Mouse (Mus musculus) midbrain, embryonic 16.5 days (tissue): Measurements from ENCODE around the gene N4bp1. TPM values are rescaled to one million over a fixed set of nuclear protein-coding genes. Genes with fewer than 3 reads are reported as not detected.
A peak's percentile ranks its signal among the peaks of the same experiment; 100 is the strongest.

ENCODE experiments used
- ATAC-seq: fragments of 200-750 bp; cut with Nextera tagmentation; 2 replicates; pipeline ENCODE4 v1.8.0; 2017; ENCODE audit warnings: moderate TSS enrichment
- H3K27ac ChIP-seq: fragments of 300-500 bp; sonication (generic); 2 replicates; pipeline ENCODE4 v1.5.1; 2014; ENCODE audit warnings: mild to moderate bottlenecking, low read length, mixed read lengths
- H3K27me3 ChIP-seq: fragments of 300-500 bp; sonication (generic); 2 replicates; pipeline ENCODE4 v1.6.1; 2014; ENCODE audit warnings: low read depth, low read length, mixed read lengths; ENCODE audit not compliant: control insufficient read depth, insufficient read depth
- H3K36me3 ChIP-seq: fragments of 300-500 bp; sonication (generic); 2 replicates; pipeline ENCODE4 v1.6.1; 2014; ENCODE audit warnings: mild to moderate bottlenecking, low read length, moderate library complexity, mixed read lengths; ENCODE audit not compliant: control insufficient read depth, insufficient read depth
- H3K4me1 ChIP-seq: fragments of 300-500 bp; sonication (generic); 2 replicates; pipeline ENCODE4 v1.6.1; 2014; ENCODE audit warnings: mild to moderate bottlenecking, low read length, mixed read lengths; ENCODE audit not compliant: control insufficient read depth, insufficient read depth
- H3K4me2 ChIP-seq: fragments of 300-500 bp; sonication (generic); 2 replicates; pipeline ENCODE4 v1.6.1; 2014; ENCODE audit warnings: mild to moderate bottlenecking, low read length, mixed read lengths
- H3K4me3 ChIP-seq: fragments of 300-500 bp; sonication (generic); 2 replicates; pipeline ENCODE4 v1.5.1; 2014; ENCODE audit warnings: low read depth, mild to moderate bottlenecking, low read length, moderate library complexity, mixed read lengths
- H3K9ac ChIP-seq: fragments of 300-500 bp; sonication (generic); 2 replicates; pipeline ENCODE4 v1.6.1; 2014; ENCODE audit warnings: low read depth, low read length, mixed read lengths
- H3K9me3 ChIP-seq: fragments of 300-500 bp; sonication (generic); replicated peaks from 2 replicates; pipeline ENCODE4 v1.6.1; 2014; ENCODE audit warnings: mild to moderate bottlenecking, low read length, mixed read lengths; ENCODE audit not compliant: control insufficient read depth, poor library complexity, severe bottlenecking
- WGBS: fragments of 180-500 bp; shearing (Covaris S2); extraction: QIAGEN DNeasy Blood & Tissue Kit; methylation state at CpG from one replicate; pipeline ENCODE4 v1.1.7; 2014; 5-methylcytosine and 5-hydroxymethylcytosine counted together
- polyA plus RNA-seq: library from polyadenylated mRNA; unstranded; fragments of >200 nt; fragmentation: Nextera tagmentation; extraction: Ambion mirVana; gene quantifications from 2 replicates; pipeline ENCODE4 v1.2.1, GENCODE M21; 2015

N4bp1 gene
- polyA plus RNA-seq: 9.2 and 11.4 TPM in 2 replicates

GRCm38 (mm10) chr8:86884489-86885463 lies at the start of gene N4bp1:
Gene N4bp1, minus strand, starts transcription at chr8:86885258.
- under 1% methylated on average over 109 of the region's 119 CpGs for WGBS
- H3K9me3 ChIP-seq: no peaks in the 10 kb centered on the region
- H3K27me3 ChIP-seq: no peaks in the 10 kb centered on the region; the same call in 1 of the 2 replicates
- H3K4me2 ChIP-seq: peak within 1 kb of the TSS; percentile 96
- peak; percentile 97 for ATAC-seq
- H3K9ac ChIP-seq: peak within 1 kb of the TSS; percentile 95
- H3K4me3 ChIP-seq: peak within 1 kb of the TSS; percentile 95
- peak within 1 kb of the TSS; percentile 94 for H3K27ac ChIP-seq
- H3K4me1 ChIP-seq: peaks cover 23% of the 10 kb centered on the region
- no peaks in the 10 kb centered on the region for H3K36me3 ChIP-seq

- no peaks in the 10 kb centered on the region for H3K9me3 ChIP-seq
- whole genome bisulfite sequencing: 32% methylated on average over 5 of the region's 5 CpGs
- no peak overlapping the region for H3K4me2 ChIP-seq
- no peak overlapping the region for H3K27ac ChIP-seq
- no peak for ATAC-seq
- H3K4me1 ChIP-seq: peaks cover 2% of the 10 kb centered on the region; the same call in 1 of the 2 replicates
- no peak overlapping the region for H3K4me3 ChIP-seq
- H3K27me3 ChIP-seq: no peaks in the 10 kb centered on the region
- H3K9ac ChIP-seq: no peak overlapping the region
- no peaks in the 10 kb centered on the region for H3K36me3 ChIP-seq
Observed at GRCm38 (mm10) chr8:86934841-86935240, 49.8 kb upstream of the N4bp1 start.

GRCm38 (mm10) chr8:86934393-86934792 lies 49.3 kb upstream of the N4bp1 start:
- H3K4me3 ChIP-seq: no peak overlapping the region
- no peaks in the 10 kb centered on the region for H3K36me3 ChIP-seq
- no peak overlapping the region for H3K27ac ChIP-seq
- H3K4me2 ChIP-seq: peak overlapping the region; percentile 50; the same call in 1 of the 2 replicates
- H3K9ac ChIP-seq: peak overlapping the region; percentile 18; the same call in 1 of the 2 replicates
- no peak for ATAC-seq
- no peaks in the 10 kb centered on the region for H3K27me3 ChIP-seq
- WGBS: 29% methylated on average over 13 of the region's 13 CpGs
- peaks cover 2% of the 10 kb centered on the region; the same call in 1 of the 2 replicates for H3K4me1 ChIP-seq
- H3K9me3 ChIP-seq: no peaks in the 10 kb centered on the region

- Histone ChIP-seq H3K4me1 (peaks cover 2% of the 10 kb centered on the region; the same call in 1 of the 2 replicates), H3K9ac (0 out of 2 replicates have a peak overlapping the region, but pooled peaks have one; percentile 18), H3K27me3 (no peaks in the 10 kb centered on the region), H3K36me3 (no peaks in the 10 kb centered on the region), H3K27ac (no peak overlapping the region), H3K9me3 (no peaks in the 10 kb centered on the region), H3K4me3 (no peak overlapping the region), H3K4me2 (peak overlapping the region; percentile 50)
- WGBS: 10% methylated on average over 9 of the region's 9 CpGs
- peak; percentile 42; the same call in 1 of the 2 replicates for ATAC-seq
Observed at GRCm38 (mm10) chr8:86933898-86934297, 48.8 kb upstream of the N4bp1 start.

GRCm38 (mm10) chr8:86926237-86926636 lies 41.2 kb upstream of the N4bp1 start:
- no peaks in the 10 kb centered on the region for H3K9me3 ChIP-seq
- no peak overlapping the region for H3K27ac ChIP-seq
- H3K4me2 ChIP-seq: no peak overlapping the region
- no peaks in the 10 kb centered on the region for H3K27me3 ChIP-seq
- ATAC-seq: no peak
- H3K4me1 ChIP-seq: no peaks in the 10 kb centered on the region
- H3K9ac ChIP-seq: no peak overlapping the region
- 58% methylated on average over 8 of the region's 8 CpGs for WGBS
- no peak overlapping the region for H3K4me3 ChIP-seq
- H3K36me3 ChIP-seq: no peaks in the 10 kb centered on the region

GRCm38 (mm10) chr8:86923219-86923835 lies 38.3 kb upstream of the N4bp1 start:
- Histone ChIP-seq H3K9me3 (no peaks in the 10 kb centered on the region), H3K4me2 (no peak overlapping the region), H3K9ac (no peak overlapping the region), H3K4me3 (no peak overlapping the region), H3K36me3 (no peaks in the 10 kb centered on the region), H3K4me1 (no peaks in the 10 kb centered on the region), H3K27ac (no peak overlapping the region), H3K27me3 (no peaks in the 10 kb centered on the region)
- WGBS: 86% methylated on average over 5 of the region's 5 CpGs
- ATAC-seq: no peak

GRCm38 (mm10) chr8:86922673-86923072 lies 37.6 kb upstream of the N4bp1 start:
- no peak overlapping the region for H3K9ac ChIP-seq
- no peaks in the 10 kb centered on the region for H3K4me1 ChIP-seq
- H3K36me3 ChIP-seq: no peaks in the 10 kb centered on the region
- no peak for ATAC-seq
- H3K9me3 ChIP-seq: no peaks in the 10 kb centered on the region
- H3K27me3 ChIP-seq: no peaks in the 10 kb centered on the region
- H3K27ac ChIP-seq: no peak overlapping the region
- H3K4me2 ChIP-seq: no peak overlapping the region
- 67% methylated on average over 1 of the region's 1 CpGs for WGBS
- H3K4me3 ChIP-seq: no peak overlapping the region

- H3K4me2 ChIP-seq: no peak overlapping the region
- no peak for ATAC-seq
- WGBS: 84% methylated on average over 5 of the region's 5 CpGs
- no peaks in the 10 kb centered on the region for H3K27me3 ChIP-seq
- H3K9ac ChIP-seq: no peak overlapping the region
- H3K9me3 ChIP-seq: no peaks in the 10 kb centered on the region
- no peaks in the 10 kb centered on the region for H3K36me3 ChIP-seq
- no peak overlapping the region for H3K27ac ChIP-seq
- H3K4me1 ChIP-seq: no peaks in the 10 kb centered on the region
- no peak overlapping the region for H3K4me3 ChIP-seq
Observed at GRCm38 (mm10) chr8:86922141-86922540, 37.1 kb upstream of the N4bp1 start.

GRCm38 (mm10) chr8:86920996-86921395 lies 35.9 kb upstream of the N4bp1 start:
- Histone ChIP-seq H3K9ac (no peak overlapping the region), H3K36me3 (no peaks in the 10 kb centered on the region), H3K27me3 (no peaks in the 10 kb centered on the region), H3K4me1 (no peaks in the 10 kb centered on the region), H3K4me2 (no peak overlapping the region), H3K27ac (no peak overlapping the region), H3K4me3 (no peak overlapping the region), H3K9me3 (no peaks in the 10 kb centered on the region)
- no peak for ATAC-seq
- 63% methylated on average over 5 of the region's 5 CpGs for WGBS
